Mouse (Mus musculus): ENCODE data around the gene Slc36a2.

GRCm38 (mm10) chr11:55131077-55131742, 53.7 kb downstream of the Slc36a2 start:
- TF ChIP-seq POLR2A (IDR thresholded peaks at IDR 0.05; ENCODE audit: borderline replicate concordance, low read depth, low read length): no peak
- 0 out of 2 replicates have a peak, but pooled peaks have one; percentile 13 for TF ChIP-seq CTCF (IDR thresholded peaks at IDR 0.05; ENCODE audit: low read depth, low read length)

Data from bone marrow macrophage, adult 2 months (primary cell).